Mouse (Mus musculus) mesoderm, embryonic 11.5 days (tissue): ENCODE results near the gene Hoxa6.

Experiments
- DNase-seq: peaks from one replicate; pipeline ENCODE4 v3.0.0-alpha.2; 2012; ENCODE audit warnings: low read depth, low spot score

The Hoxa6 gene

DNA sequence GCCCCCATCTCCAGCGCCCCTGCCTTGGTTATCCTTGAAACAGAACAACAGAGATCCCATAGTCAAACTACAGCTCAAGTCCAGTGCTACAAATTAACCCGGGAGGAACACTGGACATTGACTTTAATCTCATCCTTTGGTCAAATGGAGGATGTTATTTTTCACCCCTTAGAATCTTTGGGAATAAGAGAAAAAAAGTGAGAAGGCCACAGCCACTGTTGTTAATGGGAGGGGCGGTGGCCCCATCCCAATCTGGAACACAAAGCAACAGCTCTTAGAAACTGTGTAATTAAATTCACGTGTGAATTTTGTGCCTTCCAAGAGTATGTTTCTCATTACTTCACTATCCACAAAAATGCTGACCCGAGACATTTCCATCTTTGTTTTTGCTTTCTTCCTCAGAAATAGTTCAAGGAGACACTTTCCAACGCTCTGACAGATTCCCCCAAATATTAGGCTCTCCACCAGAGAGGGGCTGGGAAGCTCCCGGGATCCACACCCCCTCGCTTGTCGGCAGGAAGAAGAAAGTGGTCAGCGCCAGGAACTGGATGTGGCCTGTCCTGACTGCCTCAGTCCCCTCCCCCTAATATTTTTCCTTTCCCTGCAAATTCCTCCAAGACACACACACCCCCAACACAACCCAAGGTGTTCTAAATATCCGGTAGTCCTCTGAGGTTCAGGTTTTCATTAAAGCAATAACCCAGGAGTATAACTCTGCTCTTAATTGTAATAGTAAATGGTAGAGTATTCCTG, 19.1 kb upstream of the Hoxa6 start:
- no peak for DNase-seq

DNA sequence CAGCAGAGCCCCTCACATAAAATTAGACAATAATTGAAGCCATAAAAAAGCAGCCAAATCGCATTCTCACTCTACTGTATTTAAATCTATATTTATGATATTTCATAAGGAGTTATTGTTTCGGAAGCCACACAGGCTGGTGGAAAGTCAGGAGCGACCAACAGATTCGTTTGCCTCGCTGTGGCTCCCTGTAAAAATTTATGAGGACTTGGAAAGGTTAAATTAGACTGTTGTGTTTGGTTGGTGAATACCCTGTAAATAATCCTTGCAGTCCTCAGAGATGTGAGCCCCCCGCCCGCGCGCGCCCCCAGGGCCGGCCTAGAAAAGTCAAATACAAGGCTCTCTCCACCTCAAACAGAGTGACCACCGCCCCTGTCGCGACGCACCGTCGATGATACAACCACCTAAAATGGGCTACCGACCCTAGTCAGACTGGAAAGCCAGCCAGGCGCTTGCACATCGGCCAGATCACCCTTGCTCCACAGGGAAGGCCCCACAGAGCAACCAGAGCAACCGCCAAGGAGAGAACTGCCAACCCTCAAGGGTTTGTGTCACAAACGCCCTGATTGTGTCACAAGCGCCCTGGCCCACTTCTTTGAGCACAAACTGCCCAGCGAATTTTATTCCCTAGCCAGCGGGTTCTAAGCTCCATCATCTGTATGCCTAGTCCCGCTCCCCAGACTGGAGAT, 18.2 kb upstream of the Hoxa6 start:
- DNase-seq, result no peak

DNA sequence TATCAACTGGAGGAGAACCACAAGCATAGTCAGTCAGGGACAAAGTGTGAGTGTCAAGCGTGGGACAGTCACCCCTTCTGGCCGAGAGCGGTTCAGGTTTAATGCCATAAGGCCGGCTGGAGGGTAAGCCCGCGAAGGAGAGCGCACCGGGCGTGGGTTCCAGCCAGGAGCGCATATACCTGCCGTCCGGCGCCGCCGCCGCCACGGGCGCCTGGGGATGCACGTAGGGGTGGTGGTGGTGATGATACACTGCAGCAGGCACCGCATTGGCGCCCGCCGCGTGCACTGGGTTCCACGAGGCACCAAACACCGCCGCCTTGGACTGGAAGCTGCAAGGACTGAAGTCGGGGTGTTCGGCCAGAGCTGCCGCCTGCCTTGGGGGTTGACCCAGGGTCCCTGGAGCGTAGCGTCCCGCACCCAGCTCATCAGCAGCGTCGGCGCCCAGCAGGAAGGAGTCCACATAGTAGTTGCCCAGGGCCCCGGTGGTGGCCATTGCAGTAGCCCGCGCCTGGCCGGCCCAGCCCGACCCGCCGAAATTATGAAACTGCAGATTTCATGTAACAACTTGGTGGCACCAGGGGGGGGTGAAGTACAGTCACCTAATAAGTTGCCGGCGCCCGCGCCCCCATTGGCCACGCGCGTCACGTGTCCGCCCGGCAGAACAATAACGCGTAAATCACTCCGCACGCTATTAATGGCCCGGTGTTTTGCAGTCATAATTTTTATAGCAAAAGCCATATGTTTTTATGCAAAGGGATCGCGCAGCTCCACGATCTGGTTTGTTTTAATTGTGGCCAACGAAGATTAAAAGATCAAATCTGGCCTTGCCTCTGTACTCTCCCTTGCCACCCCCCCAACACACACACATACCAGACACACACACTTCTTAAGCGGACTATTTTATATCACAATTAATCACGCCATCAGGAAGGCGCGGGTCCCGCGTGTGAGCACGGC, 17.4 kb upstream of the Hoxa6 start:
- DNase-seq, result peak; percentile 90

DNA sequence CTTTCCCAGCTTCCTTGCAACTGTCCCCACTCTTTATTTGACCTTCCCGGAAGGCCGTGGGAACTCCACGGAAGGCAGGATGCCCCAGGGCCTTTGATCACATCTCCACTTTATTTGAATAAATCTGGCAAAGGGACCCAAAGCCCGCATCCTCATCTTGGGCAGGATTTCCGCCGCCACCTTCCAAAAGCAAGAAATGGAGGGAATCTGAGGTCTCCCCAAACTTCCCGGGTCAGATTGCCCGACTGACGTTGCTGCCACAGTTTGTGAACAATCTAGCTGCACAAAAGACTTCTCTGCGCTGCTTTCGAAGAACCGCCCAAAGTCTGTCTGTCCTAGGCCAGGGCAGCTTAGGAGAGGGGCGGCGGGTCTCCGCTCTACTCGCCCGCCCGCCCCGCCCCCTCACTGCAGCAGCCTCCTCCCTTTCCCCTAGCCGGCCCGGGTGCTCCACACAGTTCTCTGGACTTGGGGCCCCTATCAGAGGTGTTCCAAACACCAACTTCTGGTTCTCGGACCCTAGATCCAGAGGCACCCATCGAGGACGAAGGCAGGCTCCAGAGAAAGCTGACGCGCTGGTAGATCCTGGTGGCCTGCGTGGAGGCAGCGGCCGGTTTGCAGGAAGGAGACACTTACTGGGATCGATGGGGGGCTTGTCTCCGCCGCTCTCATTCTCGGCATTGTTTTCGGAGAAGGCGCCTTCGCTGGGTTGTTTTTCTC, 16.5 kb upstream of the Hoxa6 start:
- DNase-seq, result no peak

DNA sequence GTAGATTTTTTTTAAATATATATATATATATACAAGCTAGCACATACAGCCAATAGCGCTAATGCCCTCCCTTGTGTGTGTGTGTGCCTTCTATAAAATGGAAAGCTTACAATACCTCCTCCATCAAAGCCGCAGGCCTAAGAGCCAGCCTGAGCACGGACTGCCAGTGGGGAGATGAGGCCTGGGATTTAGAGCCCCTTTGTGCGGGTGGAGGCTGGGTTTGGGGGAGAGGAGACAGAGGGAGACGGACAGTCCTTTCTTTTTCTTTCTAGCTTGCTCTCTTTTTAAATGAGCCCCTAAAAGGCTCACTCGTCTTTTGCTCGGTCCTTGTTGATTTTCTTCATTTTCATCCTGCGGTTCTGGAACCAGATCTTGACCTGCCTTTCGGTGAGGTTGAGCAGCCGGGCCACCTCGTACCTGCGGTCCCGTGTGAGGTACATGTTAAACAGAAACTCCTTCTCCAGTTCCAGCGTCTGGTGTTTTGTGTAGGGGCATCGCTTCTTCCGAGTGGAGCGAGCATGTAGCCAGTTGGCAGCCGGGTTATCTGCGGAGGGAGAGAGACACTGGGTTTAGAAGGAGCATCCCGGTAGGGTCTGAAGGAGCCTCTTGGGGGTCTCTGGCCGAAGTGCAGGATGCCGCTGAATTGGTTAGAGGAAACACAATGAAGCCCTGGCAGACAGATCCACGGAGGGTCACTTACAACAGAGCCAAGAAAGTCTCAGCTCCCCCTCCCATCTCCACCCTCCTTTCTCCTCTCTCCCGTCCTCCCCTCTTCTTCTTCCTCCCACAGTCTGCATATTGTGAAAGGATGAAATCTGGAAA, 15.6 kb upstream of the Hoxa6 start:
- DNase-seq, result no peak

DNA sequence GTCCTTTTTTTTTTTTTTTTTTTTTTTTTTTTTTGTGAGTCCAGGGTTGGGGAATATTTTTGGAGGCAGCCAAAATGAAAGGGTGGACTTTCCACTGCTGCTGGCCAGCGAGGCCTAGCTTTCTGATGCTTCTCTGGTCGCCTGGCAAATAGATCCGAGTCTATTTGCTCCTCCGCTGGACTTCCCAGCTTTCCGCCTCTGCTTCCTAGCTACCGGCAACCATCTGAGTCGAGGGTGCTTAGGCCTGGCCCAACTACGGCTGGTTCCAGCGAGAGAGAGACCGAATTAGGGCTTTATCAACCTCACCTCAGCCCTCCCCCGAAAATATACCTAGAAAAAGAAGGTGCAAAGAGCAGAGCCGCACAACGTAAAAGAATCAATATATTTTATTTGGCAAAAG, 14.2 kb upstream of the Hoxa6 start:
- DNase-seq, result no peak

DNA sequence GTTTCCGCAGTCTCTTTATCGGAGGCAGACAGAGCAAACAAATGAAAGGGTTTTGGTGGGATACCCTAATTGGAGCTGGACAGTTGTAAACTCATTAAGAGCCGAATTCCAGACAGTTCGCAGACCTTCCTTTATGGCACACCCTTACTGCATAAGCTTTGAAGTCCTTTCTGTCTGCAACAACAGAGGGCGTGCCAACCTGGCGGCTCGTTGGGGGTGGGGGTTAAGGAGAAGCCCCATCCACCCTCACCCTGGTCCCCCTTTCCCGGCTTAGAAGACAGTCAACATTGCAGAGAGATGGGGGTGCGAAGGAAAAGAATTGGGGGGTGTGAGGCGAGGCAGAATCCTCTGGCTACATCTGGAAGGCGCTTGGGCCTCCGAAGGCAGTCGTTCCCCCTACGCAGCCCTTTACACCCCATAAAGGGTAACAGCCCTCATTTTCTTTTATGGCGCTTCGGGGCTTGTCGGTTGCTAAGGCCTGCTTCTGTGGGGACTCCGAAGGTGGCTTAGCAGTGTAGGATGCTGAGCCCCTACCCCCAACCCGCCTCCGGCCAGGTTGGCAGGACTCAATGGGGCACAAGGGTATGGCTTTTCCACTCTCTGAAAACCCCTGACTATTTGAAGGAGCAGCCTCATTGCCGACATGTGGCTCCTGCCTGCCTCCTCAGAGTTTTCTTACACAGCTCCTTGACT, 13.6 kb upstream of the Hoxa6 start:
- no peak for DNase-seq

DNA sequence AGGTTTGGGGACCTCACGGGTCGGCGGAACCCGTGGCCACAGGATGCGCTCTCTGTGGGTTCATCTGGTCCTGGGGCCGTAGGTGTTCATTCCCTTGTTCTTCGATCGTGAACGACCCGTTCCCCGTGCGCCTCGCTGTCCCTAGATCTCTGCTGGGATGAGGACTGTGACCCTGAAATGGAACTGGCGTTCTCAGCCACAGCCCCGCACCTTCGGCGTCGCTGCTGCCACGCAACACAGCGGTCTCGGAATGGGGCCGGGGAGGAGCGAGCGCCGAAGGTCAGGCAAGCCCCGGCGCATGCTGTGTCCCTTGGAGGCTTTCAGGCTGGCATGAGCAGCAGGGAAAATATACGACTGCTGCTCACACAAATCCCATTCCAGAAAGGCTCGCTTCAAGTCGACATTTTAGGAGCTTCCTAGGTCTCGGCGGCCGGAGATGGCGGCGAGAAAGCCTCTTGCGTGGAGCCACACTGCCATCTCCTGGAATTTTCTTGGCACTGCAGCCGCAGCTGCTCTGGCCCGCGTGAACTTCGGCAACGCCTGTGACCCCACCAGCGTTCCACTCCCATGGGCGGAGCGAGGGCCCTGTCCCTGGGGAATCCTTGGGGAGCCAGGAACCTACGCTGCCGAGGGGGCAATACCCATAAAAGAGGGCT, 12.9 kb upstream of the Hoxa6 start, which contains the start of gene Hoxa7:
Gene Hoxa7 (minus strand): TSS at position 518 of the 656 bp plus-strand sequence.
- DNase-seq, result peak; percentile 96

DNA sequence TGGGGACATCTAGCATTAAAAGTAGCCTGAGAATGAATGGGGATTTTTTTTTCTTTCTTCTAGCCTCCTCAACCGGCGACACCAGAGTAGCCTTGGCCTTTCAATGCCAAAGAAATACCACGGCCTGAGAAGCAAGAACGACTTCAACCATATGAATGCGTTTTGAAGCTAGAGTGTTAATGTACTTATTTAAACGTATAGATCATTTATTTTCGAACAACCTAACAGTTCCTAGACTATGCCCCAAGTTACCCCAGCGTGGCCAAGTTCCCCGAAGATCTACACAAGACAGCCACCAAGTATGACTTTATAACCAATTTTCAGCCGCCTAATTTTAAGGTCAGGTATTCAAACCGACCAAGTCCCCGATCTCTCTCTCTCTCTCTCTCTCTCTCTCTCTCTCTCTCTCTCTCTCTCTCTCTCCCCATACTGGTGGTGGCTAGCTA, 12.4 kb upstream of the Hoxa6 start:
- no peak for DNase-seq

DNA sequence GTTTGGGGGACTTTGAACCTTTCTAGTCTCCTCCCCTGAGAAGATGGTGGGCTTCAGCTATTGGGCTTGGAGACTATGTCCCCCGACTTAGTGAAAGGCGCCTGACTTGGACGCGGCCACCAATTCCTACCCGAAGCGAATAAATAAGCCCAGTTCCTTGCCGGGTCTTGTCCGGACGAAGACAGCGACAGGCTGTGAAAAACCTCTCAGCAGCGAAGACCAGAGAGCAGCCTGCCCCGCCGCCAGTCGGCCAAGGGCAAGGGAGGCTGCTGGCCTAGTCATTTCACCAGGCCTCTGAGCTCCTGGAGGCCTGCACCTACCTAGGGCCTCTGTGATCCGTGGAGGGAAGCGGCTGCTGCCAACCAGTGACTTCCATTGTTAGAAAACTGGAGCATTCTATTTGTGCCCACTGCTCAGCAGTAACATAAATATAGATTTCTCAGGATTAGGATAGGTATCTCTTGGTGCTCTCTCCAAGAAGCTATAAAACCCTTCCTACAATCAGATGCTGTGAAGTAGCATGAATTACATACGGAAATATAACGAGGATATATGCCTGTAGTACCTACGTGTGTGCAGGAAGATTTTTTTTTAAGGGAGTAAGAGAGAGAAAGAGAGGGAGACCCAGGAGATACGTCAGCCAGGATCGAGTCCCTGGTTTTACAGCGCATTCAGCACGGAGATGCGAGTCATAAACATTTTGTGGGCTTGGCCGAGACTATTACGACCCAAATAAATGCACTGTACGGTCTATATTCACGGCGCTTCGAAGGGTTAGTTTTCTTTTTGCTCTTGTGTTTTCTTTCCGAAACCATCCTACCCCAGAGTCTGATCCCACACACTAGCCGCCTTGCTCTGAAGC, 11.7 kb upstream of the Hoxa6 start:
- no peak for DNase-seq

DNA sequence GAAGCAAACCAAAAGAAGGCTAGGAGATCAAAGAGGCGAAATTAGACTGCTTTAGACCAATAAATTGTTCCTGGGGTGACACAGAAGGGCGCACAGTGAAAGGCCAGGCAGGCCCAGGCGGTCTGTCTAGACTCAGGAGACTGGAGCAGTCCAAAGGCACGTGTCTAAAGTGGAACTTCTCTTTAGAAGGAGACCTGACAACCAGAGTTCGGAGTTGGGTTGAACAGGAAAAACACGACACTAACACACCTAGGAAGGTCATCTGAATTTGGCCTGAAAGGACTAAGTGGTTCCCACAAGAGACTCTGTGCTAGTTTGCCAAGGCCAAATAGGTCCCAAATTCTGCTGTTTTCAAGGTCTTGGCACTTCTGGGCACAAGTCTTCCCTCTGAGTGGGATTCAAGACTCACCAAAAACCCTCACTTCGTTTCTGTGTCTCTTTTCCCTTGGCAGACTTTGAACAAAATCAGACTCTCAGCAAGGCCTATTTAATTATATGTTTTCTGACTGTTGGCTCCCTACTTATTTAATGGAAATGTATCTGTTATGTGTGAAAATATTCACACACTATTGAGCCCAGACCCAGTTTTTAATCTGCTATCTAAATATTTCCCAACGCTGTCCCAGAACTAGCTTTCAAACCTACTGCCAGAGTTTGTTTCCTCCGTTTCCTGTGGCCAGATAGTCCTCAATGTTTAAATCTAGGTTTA, 10.9 kb upstream of the Hoxa6 start:
- no peak for DNase-seq

DNA sequence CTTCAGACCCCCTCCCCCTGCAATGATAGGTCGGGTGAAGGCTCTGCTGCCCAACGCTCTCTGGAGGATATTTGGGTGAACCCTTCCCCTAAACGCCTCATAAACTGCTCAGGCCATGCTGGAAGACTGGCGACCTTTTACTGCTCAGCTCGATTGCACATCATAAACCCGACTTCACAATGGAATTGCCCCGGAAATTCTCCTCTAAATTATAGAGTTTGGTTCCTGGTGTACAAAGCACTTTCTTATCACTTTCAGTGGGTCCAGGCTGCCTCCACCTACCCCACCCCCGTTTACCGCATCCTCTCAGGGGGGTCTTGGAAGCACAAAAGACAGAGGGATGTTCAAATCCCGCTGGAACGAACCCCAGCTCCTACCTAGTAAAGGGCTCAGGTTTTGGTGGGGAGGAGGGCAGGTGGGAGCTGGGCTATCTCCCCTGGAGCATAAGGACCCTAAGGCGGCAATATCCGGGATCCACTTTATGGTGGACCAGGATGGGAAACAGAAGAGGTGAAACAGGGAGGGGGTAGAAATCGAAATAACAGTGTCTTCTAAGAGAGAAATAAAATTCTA, 10.2 kb upstream of the Hoxa6 start:
- DNase-seq, result no peak

DNA sequence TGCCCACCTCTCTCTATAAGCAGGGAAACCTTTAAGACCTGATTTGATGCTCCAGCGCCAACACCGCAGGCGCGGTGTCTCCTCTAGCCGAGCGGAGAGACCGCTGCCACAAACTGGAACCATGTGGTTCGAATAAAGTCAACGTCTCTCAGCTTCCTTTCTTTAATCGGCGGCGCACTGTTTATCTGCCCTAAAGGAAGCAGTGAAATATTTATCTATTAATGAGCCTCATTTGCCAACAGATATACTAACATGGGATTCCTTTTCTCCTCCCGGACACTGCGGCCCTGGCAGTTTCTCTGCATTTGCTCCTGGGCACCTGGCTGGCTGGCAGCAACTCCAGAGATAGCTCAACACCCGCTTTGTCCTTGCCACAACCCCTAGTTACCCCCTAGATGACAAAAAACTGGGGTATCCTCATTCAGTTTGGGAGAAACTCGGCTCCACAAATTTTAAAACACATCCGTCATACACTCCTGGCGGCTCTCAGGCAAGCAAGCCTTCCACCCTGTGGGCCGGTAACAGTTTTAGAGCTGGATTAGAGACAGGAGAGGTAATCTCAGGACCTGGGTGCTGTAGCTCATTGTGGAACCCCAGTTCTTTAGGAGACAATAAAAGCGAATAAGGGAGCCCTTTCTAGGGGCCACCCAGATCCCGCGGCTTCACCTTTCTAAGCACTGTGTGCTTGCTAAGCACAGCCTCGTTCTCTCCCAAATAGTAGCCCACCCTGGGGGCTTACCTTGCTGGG, 9.5 kb upstream of the Hoxa6 start:
- no peak for DNase-seq

DNA sequence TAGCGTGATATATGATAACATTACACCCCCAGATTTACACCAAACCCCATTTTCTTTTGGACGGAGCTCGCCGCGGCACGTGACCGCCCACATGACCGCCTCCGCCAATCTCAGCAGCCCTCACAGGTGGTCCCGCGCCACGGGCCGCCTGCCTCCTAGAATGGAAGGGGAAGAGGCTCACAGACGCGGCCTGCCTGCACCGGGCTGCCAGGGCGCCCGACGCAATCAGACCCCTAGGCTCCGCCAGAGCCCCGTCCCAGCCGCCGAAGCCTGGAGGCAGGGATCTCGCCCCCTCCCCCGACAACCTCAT, 8.9 kb upstream of the Hoxa6 start:
- DNase-seq, result peak; percentile 94

DNA sequence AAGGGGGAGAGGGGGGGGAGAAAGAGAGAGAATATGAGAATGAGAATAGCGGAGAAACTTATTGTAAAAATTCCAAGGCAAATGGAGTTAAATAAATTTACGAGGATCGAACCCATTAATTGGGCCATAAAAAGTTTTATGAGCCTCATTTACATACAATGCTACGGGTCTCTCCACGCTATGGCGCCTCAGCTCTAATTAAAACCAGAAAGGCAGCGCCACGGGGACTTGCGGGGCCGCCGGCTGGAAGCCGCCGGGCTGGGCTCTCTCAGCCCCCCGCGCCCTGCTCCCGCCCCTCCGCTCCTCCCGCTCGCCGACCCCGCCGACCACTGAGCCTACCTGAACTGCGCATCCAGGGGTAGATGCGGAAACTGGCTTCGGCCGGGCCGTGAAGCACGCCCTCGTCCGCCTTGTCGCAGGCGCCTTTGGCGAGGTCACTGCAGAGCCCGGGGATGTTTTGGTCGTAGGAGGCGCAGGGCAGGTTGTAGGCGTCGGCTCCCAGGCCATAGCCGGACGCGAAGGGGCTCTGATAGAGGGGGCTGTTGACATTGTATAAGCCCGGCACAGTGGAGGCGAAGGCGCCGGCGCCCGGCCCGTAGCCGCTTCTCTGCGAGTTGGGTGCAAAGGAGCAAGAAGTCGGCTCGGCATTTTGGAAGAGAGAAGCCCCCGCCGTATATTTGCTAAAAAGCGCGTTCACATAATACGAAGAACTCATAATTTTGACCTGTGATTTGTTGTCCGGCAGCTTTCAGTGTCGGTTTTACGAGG, 8.4 kb upstream of the Hoxa6 start:
- no peak for DNase-seq
